Comparison of ENCODE assay signal across 10 mouse cellular contexts in the genomic region with DNA sequence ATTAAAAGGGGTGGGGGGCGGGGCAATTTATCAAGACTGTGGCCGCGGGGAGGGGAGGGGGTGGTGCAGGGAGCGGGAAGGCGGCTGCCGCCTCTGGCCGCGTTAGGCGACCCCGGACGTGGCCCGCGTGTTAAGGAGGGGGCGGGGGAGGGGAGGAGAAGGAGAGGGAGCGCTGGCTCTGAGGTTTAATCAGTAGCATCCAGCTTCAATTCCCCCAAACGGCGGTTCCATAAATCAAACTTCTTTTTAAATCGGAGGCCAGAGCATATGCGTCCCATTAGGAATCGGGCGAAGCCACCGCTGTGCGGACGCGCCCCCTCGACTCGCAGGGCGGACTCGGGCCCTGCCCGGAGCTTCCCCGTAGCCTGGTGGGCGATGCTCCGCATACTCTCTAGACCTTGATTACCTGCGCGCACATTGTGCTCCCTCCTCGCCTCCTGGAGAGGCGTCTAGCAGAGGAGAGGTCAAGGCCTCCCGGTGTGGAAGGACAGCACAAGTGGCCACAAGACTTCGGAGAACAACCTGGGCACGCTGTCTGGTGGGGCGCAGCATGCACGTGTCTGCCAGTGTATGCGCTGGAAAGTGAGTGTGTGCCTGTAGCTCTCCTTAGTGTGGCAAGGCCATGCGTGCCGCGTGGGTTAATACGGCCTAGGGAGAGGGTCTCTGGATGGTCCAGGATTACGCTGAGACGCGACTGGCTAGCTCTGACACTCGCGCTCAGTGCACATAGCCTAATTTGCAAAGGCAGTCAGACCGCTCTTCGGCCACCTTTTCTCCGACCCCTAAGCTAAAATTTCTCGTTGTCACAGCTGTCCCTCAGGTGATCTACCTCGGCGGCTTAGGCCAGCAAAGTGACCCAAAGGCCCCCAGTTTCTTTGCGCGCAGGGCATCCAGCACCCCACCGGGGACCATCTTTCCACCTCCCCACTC. TPM values are rescaled to one million over a fixed set of nuclear protein-coding genes. Genes with fewer than 3 reads are reported as not detected.
A peak's percentile ranks its signal among the peaks of the same experiment; 100 is the strongest.
DNase-seq lines count a peak whose midpoint lies in the region; ATAC-seq and TF ChIP-seq lines count a peak whose summit lies in the region.
"Had no signal": no experiment of that assay in that cellular context is flagged by ENCODE, and none has a peak within 500 bp of the region (broad histone marks: within the 10 kb centered on the region; RNA-seq: fewer than 3 reads in every experiment).

No protein-coding gene starts in this region.

- 1% methylated on average over 60 of the region's 61 CpGs for WGBS in embryonic facial prominence, embryonic 12.5 days
- 1% methylated on average over 60 of the region's 61 CpGs for WGBS in hindbrain, postnatal 0 days
- WGBS in neural tube, embryonic 14.5 days: 1% methylated on average over 55 of the region's 61 CpGs

- no peaks in the 10 kb centered on the region for H3K9me3 ChIP-seq in embryonic facial prominence, embryonic 12.5 days
- H3K9me3 ChIP-seq in hindbrain, postnatal 0 days (ENCODE audit: low read length): no peaks in the 10 kb centered on the region
- no peaks in the 10 kb centered on the region for H3K9me3 ChIP-seq in neural tube, embryonic 14.5 days (ENCODE audit: control insufficient read depth, low read length)
- H3K9me3 ChIP-seq: liver, embryonic 13.5 days had no signal

- TF ChIP-seq CTCF in hindbrain, postnatal 0 days (IDR thresholded peaks at IDR 0.05; ENCODE audit: low read depth): no peak

- H3K36me3 ChIP-seq in embryonic facial prominence, embryonic 12.5 days: no peaks in the 10 kb centered on the region
- H3K36me3 ChIP-seq in hindbrain, postnatal 0 days (ENCODE audit: insufficient read depth, low read length): no peaks in the 10 kb centered on the region
- H3K36me3 ChIP-seq in neural tube, embryonic 14.5 days (ENCODE audit: control insufficient read depth, insufficient read depth, low read length): no peaks in the 10 kb centered on the region
- H3K36me3 ChIP-seq: liver, embryonic 13.5 days had no signal

- peak overlapping the region; percentile 35 for H3K4me3 ChIP-seq in embryonic facial prominence, embryonic 12.5 days
- peak overlapping the region; percentile 46 for H3K4me3 ChIP-seq in hindbrain, postnatal 0 days (ENCODE audit: low read length)
- H3K4me3 ChIP-seq in neural tube, embryonic 14.5 days (ENCODE audit: low read depth, low read length): peak overlapping the region; percentile 42

- H3K27me3 ChIP-seq in embryonic facial prominence, embryonic 12.5 days: peaks cover 97% of the 10 kb centered on the region
- peaks cover 50% of the 10 kb centered on the region for H3K27me3 ChIP-seq in hindbrain, postnatal 0 days (ENCODE audit: insufficient read depth, low read length)
- peaks cover 20% of the 10 kb centered on the region; the same call in 1 of the 2 replicates for H3K27me3 ChIP-seq in neural tube, embryonic 14.5 days (ENCODE audit: control insufficient read depth, insufficient read depth, low read length)

- peak overlapping the region; percentile 57 for H3K4me2 ChIP-seq in embryonic facial prominence, embryonic 12.5 days (replicated peaks)
- H3K4me2 ChIP-seq in hindbrain, postnatal 0 days (ENCODE audit: low read depth, low read length): peak overlapping the region; percentile 82
- peak overlapping the region; percentile 100 for H3K4me2 ChIP-seq in neural tube, embryonic 14.5 days (ENCODE audit: low read depth, low read length)
- H3K4me2 ChIP-seq: liver, embryonic 13.5 days had no signal

- ATAC-seq in embryonic facial prominence, embryonic 12.5 days (ENCODE audit: insufficient number of reproducible peaks, insufficient read depth, low FRiP score, low TSS enrichment): no peak
- ATAC-seq in hindbrain, postnatal 0 days: peak; percentile 74
- peak; percentile 52; the same call in 1 of the 2 replicates for ATAC-seq in neural tube, embryonic 14.5 days (ENCODE audit: low read depth)

- intact Hi-C loops in left cerebral cortex, postnatal 4 days (cut with DNase I): loop anchor here (10.0 kb wide), 1 partner anchor 82 kb away; no protein-coding TSS in a partner anchor
- intact Hi-C loops in left cerebral cortex, postnatal 14 days (cut with DNase I): no loop called here

- peak overlapping the region; percentile 47 for H3K9ac ChIP-seq in embryonic facial prominence, embryonic 12.5 days
- H3K9ac ChIP-seq in hindbrain, postnatal 0 days (replicated peaks; ENCODE audit: low read length): peak overlapping the region; percentile 44
- peak overlapping the region; percentile 61 for H3K9ac ChIP-seq in neural tube, embryonic 14.5 days (replicated peaks; ENCODE audit: low read depth, low read length)
- H3K9ac ChIP-seq: liver, embryonic 13.5 days had no signal

- peaks cover 32% of the 10 kb centered on the region for H3K4me1 ChIP-seq in embryonic facial prominence, embryonic 12.5 days
- H3K4me1 ChIP-seq in hindbrain, postnatal 0 days (ENCODE audit: insufficient read depth, low read length): peaks cover 20% of the 10 kb centered on the region; the same call in 1 of the 2 replicates
- H3K4me1 ChIP-seq in neural tube, embryonic 14.5 days (ENCODE audit: control insufficient read depth, insufficient read depth, low read length): peaks cover 36% of the 10 kb centered on the region

- no peak overlapping the region for H3K27ac ChIP-seq in embryonic facial prominence, embryonic 12.5 days
- peak overlapping the region; percentile 85 for H3K27ac ChIP-seq in hindbrain, postnatal 0 days
- H3K27ac ChIP-seq in neural tube, embryonic 14.5 days (ENCODE audit: low read depth, low read length): peak overlapping the region; percentile 30; the same call in 1 of the 2 replicates
- H3K27ac ChIP-seq: liver, embryonic 13.5 days had no signal

- DNase-seq in left cerebral cortex, postnatal 4 days: peak; percentile 62
- no peak for DNase-seq in left cerebral cortex, postnatal 14 days (ENCODE audit: low spot score in 2 of 2)
- DNase-seq in hindbrain, postnatal 0 days (ENCODE audit: low spot score): peak; percentile 69
- DNase-seq in frontal cortex, postnatal 25 days (ENCODE audit: low spot score in 2 of 2): no peak
- DNase-seq in cerebellum, adult 11 months: no peak
- DNase-seq in layer of hippocampus, postnatal 14 days (ENCODE audit: low spot score in 2 of 2): no peak
- DNase-seq: liver, embryonic 13.5 days; spleen, adult 18-20 months had no signal

RNA-seq across cellular contexts. Expression of a gene that starts 5.5 kb away (rescaled TPM):
- 10 to 100 TPM; 65.6 to 67.5 TPM for total RNA-seq in left cerebral cortex, postnatal 4 days (2021)
- total RNA-seq in left cerebral cortex, postnatal 14 days (2021): 10 to 100 TPM; 33.8 to 41.3 TPM
- polyA plus RNA-seq in embryonic facial prominence, embryonic 12.5 days (2016; fragmentation: Nextera tagmentation; extraction: Ambion mirVana): 31.5 and 34.3 TPM in 2 replicates
- 56.6 and 63.1 TPM in 2 replicates for total RNA-seq in hindbrain, postnatal 0 days (2014; rRNA removed)
- polyA plus RNA-seq in hindbrain, postnatal 0 days (2015; fragmentation: Nextera tagmentation; extraction: Ambion mirVana): 26.0 and 27.2 TPM in 2 replicates
- 17.3 and 25.0 TPM in 2 replicates for polyA plus RNA-seq in neural tube, embryonic 14.5 days (2014; fragmentation: Nextera tagmentation; extraction: Ambion mirVana)
- total RNA-seq in layer of hippocampus, postnatal 14 days (2021): 10 to 100 TPM; 33.8 to 34.8 TPM

Comparison
In these comparisons a context has a peak if more than half of its experiments do, and no peak if none do; other contexts are left out.
1. DNase-seq: peak in left cerebral cortex, postnatal 4 days (single experiment) and hindbrain, postnatal 0 days (single experiment); none in left cerebral cortex, postnatal 14 days (0 of 2), frontal cortex, postnatal 25 days (0 of 2), cerebellum, adult 11 months (single experiment) and layer of hippocampus, postnatal 14 days (0 of 2).
2. Peak in every context shown above with its lines, with median percentiles within 50 percentile points of each other: H3K4me2 ChIP-seq, H3K4me3 ChIP-seq and H3K9ac ChIP-seq.